17 mouse cellular contexts compared by ENCODE assay signal in genomic region chr14:121359015-121359414, GRCm38 (mm10). TPM values are rescaled to one million over a fixed set of nuclear protein-coding genes. Genes with fewer than 3 reads are reported as not detected.
DNase-seq lines count a peak whose midpoint lies in the region; ATAC-seq and TF ChIP-seq lines count a peak whose summit lies in the region.
"Had no signal": no experiment of that assay in that cellular context is flagged by ENCODE, and none has a peak within 500 bp of the region (broad histone marks: within the 10 kb centered on the region; RNA-seq: fewer than 3 reads in every experiment).

No protein-coding gene starts in this region.

- H3ac ChIP-seq in myocyte (ENCODE audit: control insufficient read depth, insufficient read length) = no peak overlapping the region

- H3K4me1 ChIP-seq in erythroblast, embryonic 14.5 days (ENCODE audit: control insufficient read depth) = peaks cover 99% of the 10 kb centered on the region
- H3K4me1 ChIP-seq in kidney, embryonic 16.5 days (ENCODE audit: insufficient read depth, low read length) = peaks cover 60% of the 10 kb centered on the region
- peaks cover 69% of the 10 kb centered on the region for H3K4me1 ChIP-seq in embryonic facial prominence, embryonic 15.5 days
- peaks cover 37% of the 10 kb centered on the region for H3K4me1 ChIP-seq in neural tube, embryonic 15.5 days

- H3K79me2 ChIP-seq in myocyte (ENCODE audit: control insufficient read depth, insufficient read depth) = peaks cover 92% of the 10 kb centered on the region

- H3K4me3 ChIP-seq in erythroblast, embryonic 14.5 days (replicated peaks) = peak overlapping the region; percentile 13
- H3K4me3 ChIP-seq in kidney, embryonic 16.5 days (ENCODE audit: low read length) = no peak overlapping the region
- H3K4me3 ChIP-seq in embryonic facial prominence, embryonic 15.5 days (replicated peaks) = no peak overlapping the region
- H3K4me3 ChIP-seq in myocyte = no peak overlapping the region
- H3K4me3 ChIP-seq in neural tube, embryonic 15.5 days (replicated peaks) = no peak overlapping the region
- H3K4me3 ChIP-seq: forebrain, embryonic 10.5 days; midbrain, embryonic 15.5 days had no signal

- peaks cover 5% of the 10 kb centered on the region for H3K9me3 ChIP-seq in erythroblast, embryonic 14.5 days (ENCODE audit: control insufficient read depth, low read length)
- H3K9me3 ChIP-seq in kidney, embryonic 16.5 days (ENCODE audit: low read length) = no peaks in the 10 kb centered on the region
- H3K9me3 ChIP-seq in embryonic facial prominence, embryonic 15.5 days (replicated peaks) = no peaks in the 10 kb centered on the region
- H3K9me3 ChIP-seq in neural tube, embryonic 15.5 days (replicated peaks) = no peaks in the 10 kb centered on the region
- H3K9me3 ChIP-seq: midbrain, embryonic 15.5 days had no signal

- 25% methylated on average over 3 of the region's 3 CpGs for WGBS in kidney, embryonic 16.5 days
- 31% methylated on average over 3 of the region's 3 CpGs for WGBS in embryonic facial prominence, embryonic 15.5 days
- WGBS in neural tube, embryonic 15.5 days = 58% methylated on average over 3 of the region's 3 CpGs

- no peak for ATAC-seq in erythroblast, adult 5-6 weeks (replicated peaks; ENCODE audit: low FRiP score, poor library complexity, severe bottlenecking)
- ATAC-seq in kidney, embryonic 16.5 days (ENCODE audit: low FRiP score, low TSS enrichment) = no peak
- no peak for ATAC-seq in embryonic facial prominence, embryonic 15.5 days (ENCODE audit: insufficient number of reproducible peaks, low FRiP score, low TSS enrichment, low read depth)
- no peak for ATAC-seq in neural tube, embryonic 15.5 days (ENCODE audit: low FRiP score)
- ATAC-seq: hindbrain, postnatal 0 days; midbrain, embryonic 15.5 days had no signal

- no peaks in the 10 kb centered on the region for H3K27me3 ChIP-seq in erythroblast, embryonic 14.5 days (ENCODE audit: control insufficient read depth)
- H3K27me3 ChIP-seq in kidney, embryonic 16.5 days (ENCODE audit: insufficient read depth, low read length) = no peaks in the 10 kb centered on the region
- no peaks in the 10 kb centered on the region for H3K27me3 ChIP-seq in embryonic facial prominence, embryonic 15.5 days
- H3K27me3 ChIP-seq in myocyte (ENCODE audit: control insufficient read depth, insufficient read depth, insufficient read length) = no peaks in the 10 kb centered on the region
- no peaks in the 10 kb centered on the region for H3K27me3 ChIP-seq in neural tube, embryonic 15.5 days (replicated peaks)
- H3K27me3 ChIP-seq: midbrain, embryonic 15.5 days had no signal

- H3K9ac ChIP-seq in kidney, embryonic 16.5 days (replicated peaks; ENCODE audit: low read length) = no peak overlapping the region
- no peak overlapping the region for H3K9ac ChIP-seq in embryonic facial prominence, embryonic 15.5 days
- no peak overlapping the region for H3K9ac ChIP-seq in neural tube, embryonic 15.5 days (replicated peaks)
- H3K9ac ChIP-seq: midbrain, embryonic 15.5 days had no signal

- peak overlapping the region; percentile 36; the same call in 1 of the 2 replicates for H3K27ac ChIP-seq in kidney, embryonic 16.5 days (ENCODE audit: low read length)
- H3K27ac ChIP-seq in embryonic facial prominence, embryonic 15.5 days (replicated peaks) = peak overlapping the region; percentile 49; the same call in 1 of the 2 replicates
- no peak overlapping the region for H3K27ac ChIP-seq in neural tube, embryonic 15.5 days (replicated peaks)
- H3K27ac ChIP-seq: forebrain, embryonic 10.5 days; hindbrain, postnatal 0 days; kidney, postnatal 0 days; macrophage; midbrain, embryonic 15.5 days had no signal

- H3K36me3 ChIP-seq in erythroblast, embryonic 14.5 days (ENCODE audit: control insufficient read depth) = peaks cover 83% of the 10 kb centered on the region
- H3K36me3 ChIP-seq in kidney, embryonic 16.5 days (ENCODE audit: insufficient read depth, low read length) = no peaks in the 10 kb centered on the region
- no peaks in the 10 kb centered on the region for H3K36me3 ChIP-seq in embryonic facial prominence, embryonic 15.5 days
- H3K36me3 ChIP-seq in myocyte (ENCODE audit: control insufficient read depth, insufficient read depth) = peaks cover 5% of the 10 kb centered on the region
- H3K36me3 ChIP-seq in neural tube, embryonic 15.5 days = no peaks in the 10 kb centered on the region
- H3K36me3 ChIP-seq: midbrain, embryonic 15.5 days had no signal

- TF ChIP-seq POLR2A in myocyte (IDR thresholded peaks at IDR 0.05; ENCODE audit: insufficient read length, low read depth) = no peak

- no peak for DNase-seq in kidney, adult 9 months
- DNase-seq in adrenal gland, adult (ENCODE audit: inconsistent age in 2 of 2, low spot score in 1 of 2) = no peak
- DNase-seq: adrenal gland, postnatal 14 days; cerebellum, adult 8-10 months; layer of hippocampus, adult 9-11 months; lung, adult 18-20 months had no signal

- H3K4me2 ChIP-seq in kidney, embryonic 16.5 days (replicated peaks; ENCODE audit: low read depth, low read length) = no peak overlapping the region
- no peak overlapping the region for H3K4me2 ChIP-seq in embryonic facial prominence, embryonic 15.5 days (replicated peaks)
- H3K4me2 ChIP-seq in myocyte (ENCODE audit: low read depth) = peak overlapping the region; percentile 37
- no peak overlapping the region for H3K4me2 ChIP-seq in neural tube, embryonic 15.5 days
- H3K4me2 ChIP-seq: midbrain, embryonic 15.5 days had no signal

TF ChIP-seq in myocyte, 11 proteins besides CTCF, POLR2A, EP300 and RAD21:
- TF ChIP-seq MYOD1 (IDR thresholded peaks at IDR 0.05; ENCODE audit: control insufficient read depth in 1 of 3, insufficient read length in 2 of 3, low read depth in 2 of 3) (no peak), MYOG (IDR thresholded peaks at IDR 0.05; ENCODE audit: control insufficient read depth in 1 of 3, insufficient read depth in 1 of 3, insufficient read length in 2 of 3, low read depth in 2 of 3) (no peak), TCF12 (IDR thresholded peaks at IDR 0.05; ENCODE audit: insufficient read depth, poor library complexity, severe bottlenecking) (no peak), SRF (IDR thresholded peaks at IDR 0.05; ENCODE audit: control insufficient read depth, insufficient read length, low read depth) (no peak), POLR2AphosphoS2 (IDR thresholded peaks at IDR 0.05; ENCODE audit: insufficient read length, low read depth) (no peak), REST (IDR thresholded peaks at IDR 0.05; ENCODE audit: insufficient read depth, insufficient read length) (no peak), MAX (IDR thresholded peaks at IDR 0.05; ENCODE audit: low read depth) (no peak), E2F4 (IDR thresholded peaks at IDR 0.05; ENCODE audit: insufficient read depth) (no peak), USF1 (IDR thresholded peaks at IDR 0.05; ENCODE audit: low read depth) (no peak)

RNA-seq across cellular contexts. Expression of gene Stk24, which starts 20.8 kb away (rescaled TPM):
- polyA plus RNA-seq in erythroblast, embryonic 14.5 days (2012) = 6.7 and 7.8 TPM in 2 replicates
- total RNA-seq in erythroblast, adult 5-6 weeks (2015; ENCODE audit: low replicate concordance) = 49.7 and 52.8 TPM in 2 replicates
- 41.9 and 53.8 TPM in 2 replicates for total RNA-seq in erythroblast, adult 5-6 weeks (2017; ENCODE audit: low replicate concordance)
- 34.8 and 38.0 TPM in 2 replicates for polyA plus RNA-seq in kidney, embryonic 16.5 days (2015; fragmentation: Nextera tagmentation; extraction: Ambion mirVana)
- polyA plus RNA-seq in embryonic facial prominence, embryonic 15.5 days (2015; fragmentation: Nextera tagmentation; extraction: Ambion mirVana) = 40.0 and 41.7 TPM in 2 replicates
- 26.9 TPM for polyA plus RNA-seq in myocyte (2012; fragmentation: generic; extraction: Trizol)
- 15.2 and 22.0 TPM in 2 replicates for polyA plus RNA-seq in neural tube, embryonic 15.5 days (2015; fragmentation: Nextera tagmentation; extraction: Ambion mirVana)
